Mouse (Mus musculus) limb, embryonic 11.5 days (tissue): ENCODE data around the gene Ascl1. TPM values are rescaled to one million over a fixed set of nuclear protein-coding genes. Genes with fewer than 3 reads are reported as not detected.

Experiments used
- polyA plus RNA-seq: library from polyadenylated mRNA; unstranded; fragments of >200 nt; fragmentation: Nextera tagmentation; extraction: Ambion mirVana; gene quantifications from 2 replicates; pipeline ENCODE4 v1.2.1, GENCODE M21; 2014

Ascl1 gene
- polyA plus RNA-seq, 1 experiment from 2014 or later, result 0.24 TPM

Other genes starting within 250 kb of the Ascl1 start
- gene Pah, start 28.1 kb upstream of the Ascl1 start, polyA plus RNA-seq, result not detected in 2 replicates